11 mouse cellular contexts compared by ENCODE assay signal in genomic region chr5:24713199-24713598, GRCm38 (mm10). TPM values are rescaled to one million over a fixed set of nuclear protein-coding genes. Genes with fewer than 3 reads are reported as not detected.
DNase-seq lines count a peak whose midpoint lies in the region; ATAC-seq lines count a peak whose summit lies in the region.
"Had no signal": no experiment of that assay in that cellular context is flagged by ENCODE, and none has a peak within 500 bp of the region (broad histone marks: within the 10 kb centered on the region; RNA-seq: fewer than 3 reads in every experiment).

No protein-coding gene starts in this region.

- H3K9me3 ChIP-seq in hindbrain, embryonic 16.5 days (ENCODE audit: control insufficient read depth, low read length) = peaks cover 4% of the 10 kb centered on the region; the same call in 1 of the 2 replicates
- H3K9me3 ChIP-seq in hindbrain, embryonic 13.5 days = peaks cover 9% of the 10 kb centered on the region; the same call in 1 of the 2 replicates
- peaks cover 10% of the 10 kb centered on the region; the same call in 1 of the 2 replicates for H3K9me3 ChIP-seq in embryonic facial prominence, embryonic 10.5 days
- H3K9me3 ChIP-seq: liver, embryonic 15.5 days had no signal

- H3K9ac ChIP-seq in hindbrain, embryonic 16.5 days (ENCODE audit: low read depth, low read length) = no peak overlapping the region
- H3K9ac ChIP-seq in hindbrain, embryonic 13.5 days = no peak overlapping the region
- H3K9ac ChIP-seq: liver, embryonic 15.5 days had no signal

- peak; percentile 84 for ATAC-seq in hindbrain, embryonic 16.5 days
- ATAC-seq in hindbrain, embryonic 13.5 days (ENCODE audit: low FRiP score) = no peak

- H3K36me3 ChIP-seq in hindbrain, embryonic 16.5 days (ENCODE audit: control insufficient read depth, insufficient read depth, low read length) = peaks cover 18% of the 10 kb centered on the region
- H3K36me3 ChIP-seq in hindbrain, embryonic 13.5 days = peaks cover 40% of the 10 kb centered on the region
- H3K36me3 ChIP-seq in embryonic facial prominence, embryonic 10.5 days (replicated peaks) = peaks cover 100% of the 10 kb centered on the region

- H3K4me2 ChIP-seq in hindbrain, embryonic 16.5 days (ENCODE audit: low read length) = no peak overlapping the region
- no peak overlapping the region for H3K4me2 ChIP-seq in hindbrain, embryonic 13.5 days
- H3K4me2 ChIP-seq: liver, embryonic 15.5 days had no signal

- no peak overlapping the region for H3K27ac ChIP-seq in hindbrain, embryonic 16.5 days (ENCODE audit: low read depth, low read length)
- no peak overlapping the region for H3K27ac ChIP-seq in hindbrain, embryonic 13.5 days
- H3K27ac ChIP-seq in embryonic facial prominence, embryonic 10.5 days (replicated peaks) = no peak overlapping the region
- H3K27ac ChIP-seq: liver, embryonic 15.5 days had no signal

- DNase-seq in adipocyte (ENCODE audit: low spot score) = peak; percentile 21
- peak; percentile 88 for DNase-seq in adrenal gland, postnatal 14 days
- DNase-seq in layer of hippocampus, adult 11-12 months (ENCODE audit: low spot score) = peak; percentile 29
- no peak for DNase-seq in urinary bladder, adult 18-20 months (ENCODE audit: low spot score in 2 of 2)
- DNase-seq in frontal cortex, postnatal 25 days (ENCODE audit: low spot score in 2 of 2) = no peak
- DNase-seq in embryonic facial prominence, embryonic 10.5 days (ENCODE audit: low spot score) = no peak
- DNase-seq: thymus, postnatal 25 days had no signal

- 0 out of 2 replicates have a peak, but pooled peaks cover 2% of the 10 kb centered on the region for H3K4me1 ChIP-seq in hindbrain, embryonic 16.5 days (ENCODE audit: control insufficient read depth, insufficient read depth, low read depth, low read length)
- H3K4me1 ChIP-seq in hindbrain, embryonic 13.5 days (replicated peaks) = peaks cover 5% of the 10 kb centered on the region; the same call in 1 of the 2 replicates
- H3K4me1 ChIP-seq in embryonic facial prominence, embryonic 10.5 days = peaks cover 3% of the 10 kb centered on the region; the same call in 1 of the 2 replicates

- no peaks in the 10 kb centered on the region for H3K27me3 ChIP-seq in hindbrain, embryonic 16.5 days (replicated peaks; ENCODE audit: control insufficient read depth, insufficient read depth, low read length)
- no peaks in the 10 kb centered on the region for H3K27me3 ChIP-seq in hindbrain, embryonic 13.5 days
- H3K27me3 ChIP-seq in embryonic facial prominence, embryonic 10.5 days (replicated peaks; ENCODE audit: low read depth, poor library complexity, severe bottlenecking) = no peaks in the 10 kb centered on the region
- H3K27me3 ChIP-seq: liver, embryonic 15.5 days had no signal

- H3K4me3 ChIP-seq in hindbrain, embryonic 16.5 days (ENCODE audit: low read length) = no peak overlapping the region
- H3K4me3 ChIP-seq in hindbrain, embryonic 13.5 days = no peak overlapping the region
- no peak overlapping the region for H3K4me3 ChIP-seq in embryonic facial prominence, embryonic 10.5 days
- H3K4me3 ChIP-seq: liver, embryonic 15.5 days had no signal

- WGBS in hindbrain, embryonic 16.5 days = 68% methylated on average over 2 of the region's 2 CpGs
- WGBS in hindbrain, embryonic 13.5 days = 88% methylated on average over 2 of the region's 2 CpGs
- 87% methylated on average over 2 of the region's 2 CpGs for WGBS in embryonic facial prominence, embryonic 10.5 days

RNA-seq across cellular contexts. Expression of gene Wdr86, which starts 17.3 kb away (rescaled TPM):
- polyA plus RNA-seq in hindbrain, embryonic 16.5 days (2015; fragmentation: Nextera tagmentation; extraction: Ambion mirVana) = 8.0 and 10.7 TPM in 2 replicates
- 7.0 and 8.0 TPM in 2 replicates for polyA plus RNA-seq in hindbrain, embryonic 13.5 days (2015; fragmentation: Nextera tagmentation; extraction: Ambion mirVana)
- 1.9 and 2.6 TPM in 2 replicates for total RNA-seq in adrenal gland, postnatal 14 days (2021)
- 51.1 and 58.6 TPM in 2 replicates for polyA plus RNA-seq in embryonic facial prominence, embryonic 10.5 days (2016; fragmentation: Nextera tagmentation; extraction: Ambion mirVana)

RNA-seq across cellular contexts. Expression of gene Nub1, which starts 27.9 kb away (rescaled TPM):
- 48.8 and 49.5 TPM in 2 replicates for polyA plus RNA-seq in hindbrain, embryonic 16.5 days (2015; fragmentation: Nextera tagmentation; extraction: Ambion mirVana)
- polyA plus RNA-seq in hindbrain, embryonic 13.5 days (2015; fragmentation: Nextera tagmentation; extraction: Ambion mirVana) = 45.5 and 45.6 TPM in 2 replicates
- 45.4 and 50.7 TPM in 2 replicates for total RNA-seq in adrenal gland, postnatal 14 days (2021)
- 27.7 and 29.5 TPM in 2 replicates for polyA plus RNA-seq in embryonic facial prominence, embryonic 10.5 days (2016; fragmentation: Nextera tagmentation; extraction: Ambion mirVana)

RNA-seq across cellular contexts. Expression of gene Crygn, which starts 44.6 kb away (rescaled TPM):
- 1.3 and 1.6 TPM in 2 replicates for polyA plus RNA-seq in hindbrain, embryonic 16.5 days (2015; fragmentation: Nextera tagmentation; extraction: Ambion mirVana)
- 1.0 and 2.1 TPM in 2 replicates for polyA plus RNA-seq in hindbrain, embryonic 13.5 days (2015; fragmentation: Nextera tagmentation; extraction: Ambion mirVana)
- total RNA-seq in adrenal gland, postnatal 14 days (2021) = 2.6 and 2.9 TPM in 2 replicates
- polyA plus RNA-seq in embryonic facial prominence, embryonic 10.5 days (2016; fragmentation: Nextera tagmentation; extraction: Ambion mirVana) = 0.40 and 1.8 TPM in 2 replicates
- polyA plus RNA-seq: liver, embryonic 15.5 days; neural tube, embryonic 14.5 days had no signal

Comparison
In these comparisons a context has a peak if more than half of its experiments do, and no peak if none do; other contexts are left out.
1. DNase-seq: peak in adipocyte (single experiment), adrenal gland, postnatal 14 days (single experiment) and layer of hippocampus, adult 11-12 months (single experiment); none in urinary bladder, adult 18-20 months (0 of 2), frontal cortex, postnatal 25 days (0 of 2) and embryonic facial prominence, embryonic 10.5 days (single experiment).